Mouse (Mus musculus): ENCODE data around the gene Calml4. TPM values are rescaled to one million over a fixed set of nuclear protein-coding genes. Genes with fewer than 3 reads are reported as not detected.

Calml4 gene
- total and polyA plus RNA-seq, 2 experiments from 2014 or later, result 2.6 to 13.0 TPM

- no peak overlapping the region for H3K9ac ChIP-seq
- H3K4me2 ChIP-seq (ENCODE audit: low read depth), result no peak overlapping the region
- H3K4me3 ChIP-seq (ENCODE audit: low read depth, low read length), result no peak overlapping the region
- no peak overlapping the region for H3K27ac ChIP-seq (ENCODE audit: low read depth, low read length)
- 50% methylated on average over 4 of the region's 4 CpGs for WGBS
- no peaks in the 10 kb centered on the region for H3K27me3 ChIP-seq (ENCODE audit: insufficient read depth, low read length)
- H3K4me1 ChIP-seq (ENCODE audit: insufficient read depth), result peaks cover 5% of the 10 kb centered on the region; the same call in 1 of the 2 replicates
- H3K36me3 ChIP-seq (ENCODE audit: insufficient read depth), result no peaks in the 10 kb centered on the region
- peak; percentile 21; the same call in 1 of the 2 replicates for TF ChIP-seq CTCF (IDR thresholded peaks at IDR 0.05; ENCODE audit: low read depth)
- no peaks in the 10 kb centered on the region for H3K9me3 ChIP-seq (ENCODE audit: low read length)
- ATAC-seq (no peak), DNase-seq (no peak)
Measured at GRCm38 (mm10) chr9:62835705-62836446, 22.0 kb upstream of the Calml4 start.

GRCm38 (mm10) chr9:62837611-62838010 is 20.3 kb upstream of the Calml4 start:
- DNase-seq (no peak), ATAC-seq (no peak)
- 63% methylated on average over 3 of the region's 3 CpGs for WGBS
- Histone ChIP-seq H3K4me3 (ENCODE audit: low read depth, low read length) (no peak overlapping the region), H3K27me3 (ENCODE audit: insufficient read depth, low read length) (no peaks in the 10 kb centered on the region), H3K4me2 (ENCODE audit: low read depth) (no peak overlapping the region), H3K27ac (ENCODE audit: low read depth, low read length) (0 out of 2 replicates have a peak overlapping the region, but pooled peaks have one; percentile 1), H3K36me3 (ENCODE audit: insufficient read depth) (no peaks in the 10 kb centered on the region), H3K9me3 (ENCODE audit: low read length) (no peaks in the 10 kb centered on the region), H3K9ac (no peak overlapping the region), H3K4me1 (ENCODE audit: insufficient read depth) (peaks cover 5% of the 10 kb centered on the region; the same call in 1 of the 2 replicates)
- TF ChIP-seq CTCF (IDR thresholded peaks at IDR 0.05; ENCODE audit: low read depth), result no peak

GRCm38 (mm10) chr9:62838146-62838505 is 19.8 kb upstream of the Calml4 start:
- H3K4me1 ChIP-seq (ENCODE audit: insufficient read depth), result peaks cover 5% of the 10 kb centered on the region; the same call in 1 of the 2 replicates
- 14% methylated on average over 8 of the region's 8 CpGs for WGBS
- no peaks in the 10 kb centered on the region for H3K27me3 ChIP-seq (ENCODE audit: insufficient read depth, low read length)
- H3K9ac ChIP-seq, result 0 out of 2 replicates have a peak overlapping the region, but pooled peaks have one; percentile 80
- H3K4me2 ChIP-seq (ENCODE audit: low read depth), result peak overlapping the region; percentile 94
- no peak for DNase-seq
- 0 out of 2 replicates have a peak overlapping the region, but pooled peaks have one; percentile 1 for H3K27ac ChIP-seq (ENCODE audit: low read depth, low read length)
- ATAC-seq, result no peak
- TF ChIP-seq CTCF (IDR thresholded peaks at IDR 0.05; ENCODE audit: low read depth), result no peak
- no peaks in the 10 kb centered on the region for H3K9me3 ChIP-seq (ENCODE audit: low read length)
- peak overlapping the region; percentile 73 for H3K4me3 ChIP-seq (ENCODE audit: low read depth, low read length)
- no peaks in the 10 kb centered on the region for H3K36me3 ChIP-seq (ENCODE audit: insufficient read depth)

GRCm38 (mm10) chr9:62838506-62839171 is 19.2 kb upstream of the Calml4 start, which contains the start of gene Cln6:
Cln6 (plus strand) TSS chr9:62838785.
- DNase-seq, result peak; percentile 67
- H3K27ac ChIP-seq (ENCODE audit: low read depth, low read length), result peak within 1 kb of the TSS; percentile 64
- ATAC-seq, result peak; percentile 91
- peak within 1 kb of the TSS; percentile 94 for H3K4me2 ChIP-seq (ENCODE audit: low read depth)
- H3K4me3 ChIP-seq (ENCODE audit: low read depth, low read length), result peak within 1 kb of the TSS; percentile 73
- H3K9me3 ChIP-seq (ENCODE audit: low read length), result no peaks in the 10 kb centered on the region
- no peaks in the 10 kb centered on the region for H3K27me3 ChIP-seq (ENCODE audit: insufficient read depth, low read length)
- H3K9ac ChIP-seq, result peak within 1 kb of the TSS; percentile 80
- TF ChIP-seq CTCF (IDR thresholded peaks at IDR 0.05; ENCODE audit: low read depth), result no peak
- whole genome bisulfite sequencing, result 2% methylated on average over 48 of the region's 48 CpGs
- H3K4me1 ChIP-seq (ENCODE audit: insufficient read depth), result peaks cover 5% of the 10 kb centered on the region; the same call in 1 of the 2 replicates
- H3K36me3 ChIP-seq (ENCODE audit: insufficient read depth), result no peaks in the 10 kb centered on the region

GRCm38 (mm10) chr9:62839172-62839770 is 18.6 kb upstream of the Calml4 start:
- ATAC-seq (no peak), DNase-seq (no peak)
- Histone ChIP-seq H3K4me2 (ENCODE audit: low read depth) (peak overlapping the region; percentile 94), H3K9me3 (ENCODE audit: low read length) (no peaks in the 10 kb centered on the region), H3K27me3 (ENCODE audit: insufficient read depth, low read length) (no peaks in the 10 kb centered on the region), H3K4me1 (ENCODE audit: insufficient read depth) (peaks cover 5% of the 10 kb centered on the region; the same call in 1 of the 2 replicates), H3K9ac (peak overlapping the region; percentile 80), H3K36me3 (ENCODE audit: insufficient read depth) (no peaks in the 10 kb centered on the region), H3K27ac (ENCODE audit: low read depth, low read length) (no peak overlapping the region), H3K4me3 (ENCODE audit: low read depth, low read length) (peak overlapping the region; percentile 73)
- WGBS, result 15% methylated on average over 14 of the region's 14 CpGs
- no peak for TF ChIP-seq CTCF (IDR thresholded peaks at IDR 0.05; ENCODE audit: low read depth)

- TF ChIP-seq CTCF (IDR thresholded peaks at IDR 0.05; ENCODE audit: low read depth), result no peak
- H3K4me3 ChIP-seq (ENCODE audit: low read depth, low read length), result no peak overlapping the region
- DNase-seq (no peak), ATAC-seq (no peak)
- H3K9ac ChIP-seq, result no peak overlapping the region
- no peak overlapping the region for H3K27ac ChIP-seq (ENCODE audit: low read depth, low read length)
- H3K36me3 ChIP-seq (ENCODE audit: insufficient read depth), result no peaks in the 10 kb centered on the region
- no peaks in the 10 kb centered on the region for H3K27me3 ChIP-seq (ENCODE audit: insufficient read depth, low read length)
- 79% methylated on average over 10 of the region's 10 CpGs for WGBS
- no peak overlapping the region for H3K4me2 ChIP-seq (ENCODE audit: low read depth)
- peaks cover 5% of the 10 kb centered on the region; the same call in 1 of the 2 replicates for H3K4me1 ChIP-seq (ENCODE audit: insufficient read depth)
- H3K9me3 ChIP-seq (ENCODE audit: low read length), result no peaks in the 10 kb centered on the region
Measured at GRCm38 (mm10) chr9:62843356-62844024, 14.4 kb upstream of the Calml4 start.
